Mouse (Mus musculus) heart, postnatal 0 days (tissue): ENCODE measurements at regions not wholly inside any gene's neighbourhood (a gene's known extent, or its start where the extent isn't known, plus 50 kb on each side); places are given as distances from the start of the nearest gene placed in this dataset.

Experiments
- CTCF ChIP-seq: IDR thresholded peaks from 2 replicates; pipeline ENCODE4 v1.5.1; 2016; ENCODE audit warnings: antibody characterized with exemption, control low read depth, low read depth
- EP300 ChIP-seq: IDR thresholded peaks from 2 replicates; pipeline ENCODE4 v1.6.1; 2016; ENCODE audit warnings: antibody characterized with exemption, low read depth

DNA sequence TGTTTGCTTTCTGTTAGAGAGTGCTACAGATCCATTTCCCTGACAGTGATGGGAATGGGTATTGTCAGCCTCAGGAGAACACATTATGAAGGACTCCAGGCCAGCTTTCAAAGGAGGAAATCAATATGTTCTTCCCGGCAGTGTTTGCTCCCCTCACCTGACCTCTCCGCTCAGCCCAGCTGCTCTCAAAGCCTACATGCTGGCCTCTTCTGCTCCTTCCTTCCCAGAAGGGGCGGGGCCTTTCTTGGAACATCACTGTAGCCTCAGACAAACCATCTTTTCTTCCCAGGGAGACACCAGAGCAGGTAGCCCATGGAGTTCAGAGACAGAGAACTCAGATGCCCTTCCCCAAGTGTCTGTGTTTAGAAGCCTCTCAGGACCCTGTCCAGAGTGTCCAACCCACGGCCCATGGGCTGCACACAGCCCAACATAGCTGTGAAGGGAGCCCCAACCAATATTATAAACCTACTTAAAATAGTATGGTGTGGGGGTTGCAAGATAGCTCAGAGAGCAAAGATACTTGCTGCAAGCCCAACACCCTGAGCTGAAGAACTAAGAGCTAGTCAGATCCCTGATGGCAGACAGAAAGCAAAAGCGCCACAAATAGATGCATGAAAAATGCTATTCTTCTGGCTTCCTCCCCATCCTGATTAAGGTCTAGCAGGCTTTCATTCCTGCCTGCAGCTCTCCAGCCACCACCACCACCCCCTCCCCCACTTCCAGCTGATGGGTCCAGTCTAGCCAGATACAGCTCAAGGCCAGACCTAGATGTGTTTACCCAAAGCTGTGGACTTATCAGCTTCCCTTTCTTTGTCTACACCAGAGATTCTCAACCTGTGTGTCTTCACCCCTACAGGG, 141.8 kb upstream of the Hs6st1 start:
- TF ChIP-seq CTCF (no peak), EP300 (peak; percentile 80)
